Mouse (Mus musculus): ENCODE data around the gene Pafah1b1.

Gene Pafah1b1

DNA sequence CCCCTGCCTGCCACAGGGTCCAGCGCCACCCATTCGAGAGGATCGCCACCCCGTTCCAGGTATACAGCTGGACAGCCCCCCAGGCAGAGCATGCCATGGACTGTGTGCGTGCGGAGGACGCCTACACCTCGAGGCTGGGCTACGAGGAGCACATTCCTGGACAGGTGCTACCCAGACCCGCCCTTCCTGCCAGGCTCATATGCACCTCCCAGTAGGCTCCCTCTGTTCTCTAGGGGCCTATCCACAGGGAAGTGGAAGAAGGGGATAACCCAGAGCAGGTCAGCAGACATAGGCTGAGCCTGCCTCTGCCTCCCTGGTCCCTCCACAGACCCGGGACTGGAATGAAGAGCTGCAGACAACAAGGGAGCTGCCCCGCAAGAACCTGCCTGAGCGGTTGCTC lies 64.1 kb downstream of the Pafah1b1 start:
- no peak for DNase-seq

DNA sequence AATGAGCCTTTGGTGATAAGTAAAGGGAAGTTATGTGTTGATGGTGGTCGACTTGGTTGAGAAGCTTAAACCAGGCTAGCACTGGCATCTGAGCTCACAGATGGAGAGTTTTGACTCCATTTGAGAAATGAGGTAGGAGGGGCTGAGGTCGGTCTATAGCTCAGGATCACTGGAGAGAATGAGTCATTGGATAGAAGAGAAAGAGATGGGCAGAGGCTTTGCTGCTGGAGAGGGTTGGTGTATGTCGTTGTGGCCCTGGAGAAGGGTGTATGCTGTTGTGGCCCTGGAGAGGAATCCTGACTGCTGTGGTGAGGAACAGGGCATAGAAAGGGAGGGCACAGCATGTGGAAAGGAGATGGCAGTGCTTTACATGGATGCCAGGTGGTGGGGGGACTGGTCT lies 68.5 kb downstream of the Pafah1b1 start:
- DNase-seq: no peak

DNA sequence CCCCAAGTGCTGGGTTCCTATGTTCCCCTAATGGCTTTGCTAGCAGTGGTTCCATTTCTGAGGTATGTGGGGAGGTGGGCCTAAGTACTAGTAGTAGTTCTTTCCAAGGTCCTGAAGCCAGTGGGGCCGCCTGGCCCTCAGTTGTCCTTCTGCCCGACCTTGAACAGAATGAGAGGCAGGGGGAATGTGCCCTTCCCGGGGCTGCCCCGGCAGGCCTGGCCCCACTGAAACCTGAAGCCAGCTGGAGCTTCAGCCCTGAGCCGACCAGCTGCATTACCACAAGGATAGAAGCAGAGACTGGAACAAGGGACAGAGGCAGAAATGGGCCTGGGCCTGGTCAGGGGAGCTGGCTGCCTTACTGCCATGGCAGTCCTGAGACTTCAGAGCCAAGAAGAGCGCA lies 71.1 kb downstream of the Pafah1b1 start:
- DNase-seq: peak; percentile 39

DNA sequence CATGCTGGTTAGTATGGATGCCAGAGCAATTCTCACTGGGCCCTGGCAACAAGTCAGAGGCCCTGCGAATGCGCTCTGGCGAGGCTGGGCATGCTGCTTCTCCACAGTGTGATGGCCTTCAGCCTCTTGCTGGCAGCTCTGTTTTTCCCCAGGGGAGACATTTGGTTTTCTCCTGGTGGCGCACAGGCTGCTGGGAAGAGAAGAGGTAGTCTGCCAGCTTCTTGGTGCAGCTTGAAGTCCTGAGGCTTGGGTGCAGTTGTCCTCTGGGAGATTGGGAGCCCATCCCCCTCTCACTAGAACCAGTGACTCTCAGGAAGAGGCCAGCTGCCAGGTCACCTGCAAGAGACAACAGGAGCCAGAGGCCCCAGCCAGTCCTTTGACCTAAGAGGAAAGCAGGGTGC lies 71.7 kb downstream of the Pafah1b1 start:
- DNase-seq: peak; percentile 83

DNA sequence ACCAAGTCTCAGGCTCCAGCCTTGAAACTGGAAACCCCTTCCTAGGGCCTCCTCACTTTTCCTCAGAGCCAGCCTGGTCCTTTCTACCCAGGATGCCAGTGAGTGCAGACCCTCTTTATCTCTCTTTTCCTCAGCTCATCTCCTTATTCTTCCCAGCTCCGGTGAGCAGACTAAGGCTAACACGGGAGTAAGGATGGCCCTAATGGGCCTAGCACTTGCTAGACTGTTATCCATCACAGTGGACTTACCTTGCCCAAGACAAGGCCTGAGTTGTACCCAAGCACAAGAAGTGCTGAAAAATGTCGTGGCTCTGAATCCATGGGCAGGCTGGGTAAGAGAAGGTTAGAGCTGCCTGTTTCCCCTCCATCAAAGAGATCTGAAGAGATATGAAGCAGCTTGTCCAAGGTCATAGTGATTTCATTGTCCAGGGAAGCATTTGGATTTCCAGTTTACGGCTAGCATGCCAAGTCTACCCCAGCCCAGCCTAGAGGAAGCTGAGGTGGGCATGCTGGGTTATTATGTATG lies 73.8 kb downstream of the Pafah1b1 start:
- no peak for DNase-seq

DNA sequence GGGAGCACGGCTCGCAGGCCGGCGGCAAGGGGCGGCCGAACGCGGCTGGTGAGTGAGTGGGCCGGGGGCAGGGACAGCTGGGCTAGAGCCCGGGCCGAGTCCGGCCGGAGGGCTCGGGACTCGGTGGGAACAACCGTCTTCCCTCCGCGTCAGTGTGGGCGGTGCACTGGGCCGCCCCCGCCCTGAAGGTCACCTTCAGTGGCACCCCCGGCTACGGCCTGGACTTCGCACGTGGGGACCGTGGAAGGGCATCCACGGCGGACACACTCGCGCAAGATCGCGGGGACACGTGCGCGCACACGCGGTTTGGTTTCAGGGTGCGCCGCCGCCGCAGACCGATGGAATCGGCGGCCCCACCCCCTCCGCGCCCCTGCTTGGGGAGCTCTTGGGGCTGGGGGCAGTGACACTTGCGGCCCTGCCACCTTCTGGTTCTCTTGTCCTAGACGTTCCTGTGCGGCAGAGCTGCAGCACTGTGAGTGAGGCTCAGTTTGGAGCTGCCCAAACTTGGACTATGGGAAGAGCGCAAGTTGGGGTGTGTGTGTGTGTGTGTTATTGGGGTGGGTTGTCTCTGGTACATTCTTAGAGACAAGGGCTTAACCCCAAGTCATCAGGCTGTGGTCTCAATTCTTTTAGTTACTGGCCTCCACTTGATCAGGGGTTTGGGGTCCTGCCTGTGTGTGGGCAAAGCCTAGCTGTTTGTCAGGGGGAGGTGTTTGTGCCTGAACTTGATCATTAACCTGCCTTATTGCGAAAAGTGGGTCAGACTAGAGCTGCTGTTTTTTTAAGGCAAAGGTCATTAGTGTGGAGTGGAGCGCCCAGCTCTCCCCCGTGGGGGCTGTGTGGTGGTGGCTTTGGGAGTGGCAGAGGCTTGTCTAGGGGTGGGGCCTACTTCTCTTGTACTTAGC lies 74.6 kb downstream of the Pafah1b1 start:
- DNase-seq: peak; percentile 93

DNA sequence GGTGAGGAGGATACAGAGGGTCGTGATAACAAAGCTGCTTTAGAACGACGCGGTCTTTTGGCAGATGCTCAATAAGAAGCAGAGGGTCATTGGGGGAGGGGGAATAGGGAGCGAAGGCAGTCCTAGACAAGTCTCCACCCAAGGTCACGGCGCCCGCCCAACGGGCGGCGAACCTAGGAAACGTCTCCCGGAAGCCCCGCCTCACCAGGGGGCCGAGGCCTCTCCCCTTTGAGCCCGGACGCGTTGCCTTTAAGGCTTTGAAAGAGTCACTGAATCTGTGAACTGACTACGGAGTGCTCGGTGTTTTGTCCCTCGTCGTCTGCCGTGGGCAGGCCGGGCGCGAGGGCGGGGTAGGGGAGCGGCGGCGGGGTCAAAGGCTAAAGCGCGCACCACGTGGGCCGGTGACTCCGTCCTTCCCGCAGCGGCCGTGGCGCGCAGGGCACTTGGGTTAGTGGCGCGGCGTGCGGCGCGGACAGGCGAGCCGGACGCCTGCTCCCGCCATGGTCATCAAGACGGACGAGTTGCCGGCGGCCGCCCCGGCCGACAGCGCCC lies 75.3 kb downstream of the Pafah1b1 start, which contains the start of gene Cluh:
Cluh (plus strand) TSS at position 401 of the 552 bp plus-strand sequence.
- DNase-seq: peak; percentile 99

DNA sequence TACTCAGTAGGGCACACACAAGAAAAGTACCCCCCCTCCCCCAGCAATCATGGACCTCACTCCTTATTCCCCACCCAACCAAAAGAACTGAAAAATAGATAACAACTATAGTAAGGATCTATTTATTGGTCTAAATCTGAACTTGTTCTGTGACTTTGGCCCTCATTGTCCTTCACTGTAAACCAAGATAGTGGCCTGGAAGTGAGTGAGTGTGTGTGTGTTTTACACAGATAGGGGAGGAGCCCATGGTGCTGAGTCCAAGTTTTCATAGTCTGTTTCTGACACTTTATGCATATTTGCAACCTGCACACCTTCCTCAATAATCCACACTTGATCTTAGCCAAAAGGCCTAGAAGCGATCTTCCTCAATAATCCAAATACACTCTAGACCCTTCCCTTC lies 75.8 kb downstream of the Pafah1b1 start:
- DNase-seq: no peak

DNA sequence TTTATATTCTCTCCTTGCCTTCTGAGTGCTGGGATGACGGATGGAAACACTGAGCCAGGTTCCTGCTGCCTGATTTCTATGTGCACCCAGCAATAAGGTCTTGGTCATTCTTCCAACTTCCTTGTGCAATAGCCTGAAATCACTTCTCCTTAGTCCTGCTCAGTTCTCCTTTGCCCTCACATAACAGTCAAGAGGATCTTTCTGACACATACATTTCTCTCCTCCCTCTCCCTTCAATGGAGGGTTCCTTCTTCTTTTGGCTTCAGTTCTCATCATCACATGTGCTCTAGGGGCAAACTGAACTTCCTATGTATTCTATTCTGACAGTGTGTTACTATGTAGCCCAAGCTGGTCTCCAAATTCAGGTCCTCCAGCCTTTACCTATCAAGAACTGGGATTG lies 76.5 kb downstream of the Pafah1b1 start:
- DNase-seq: no peak

DNA sequence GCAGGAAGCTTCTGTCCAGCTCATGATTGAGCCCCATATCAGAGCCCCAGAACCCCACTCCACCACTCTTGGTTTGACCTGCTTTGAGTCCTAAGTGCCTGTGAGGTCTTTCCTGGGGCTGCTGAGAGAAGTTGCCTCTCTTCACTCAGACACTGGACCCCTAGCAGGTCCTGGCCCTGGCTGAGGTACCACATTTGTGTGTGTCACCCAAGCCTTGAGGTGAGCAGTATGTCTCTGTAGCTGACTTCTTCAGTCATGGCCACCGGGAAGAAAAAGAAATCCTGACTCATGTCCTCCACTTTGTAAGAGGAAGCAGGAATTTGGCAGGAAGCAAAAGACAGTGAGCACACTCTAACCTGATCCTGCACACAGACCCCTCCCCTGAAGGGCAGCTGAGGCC lies 84.8 kb downstream of the Pafah1b1 start:
- no peak for DNase-seq

DNA sequence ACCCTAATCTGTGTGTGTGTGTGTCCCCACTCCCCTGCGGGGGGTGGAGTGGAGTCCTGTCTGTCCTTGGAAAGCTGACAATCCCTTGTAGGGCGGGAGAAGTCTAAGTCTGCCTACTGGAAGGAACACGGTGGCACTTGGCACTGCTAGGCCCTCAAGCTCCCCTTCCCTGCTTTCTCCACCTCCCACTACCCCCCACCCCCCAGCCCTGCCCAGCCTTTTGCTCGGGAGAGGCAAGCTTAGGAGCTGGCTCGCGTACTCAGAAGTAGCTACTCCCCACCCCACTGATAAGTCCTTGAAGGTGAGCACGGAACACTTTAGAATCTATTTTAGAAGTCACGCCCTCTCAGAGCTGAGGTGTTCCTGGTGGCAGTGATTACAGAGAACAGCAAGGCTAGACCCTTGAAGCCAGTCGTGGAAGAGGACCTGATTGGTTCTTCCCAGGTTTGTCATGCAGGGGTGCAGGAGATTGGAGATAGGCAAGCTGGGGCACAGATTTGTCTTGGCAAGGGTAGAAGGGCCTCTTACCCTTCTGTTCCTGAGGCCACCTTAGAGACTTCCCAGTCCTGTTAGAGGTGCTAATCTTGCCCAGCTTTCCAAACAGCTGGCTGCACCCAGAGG lies 85.6 kb downstream of the Pafah1b1 start:
- DNase-seq: peak; percentile 23

DNA sequence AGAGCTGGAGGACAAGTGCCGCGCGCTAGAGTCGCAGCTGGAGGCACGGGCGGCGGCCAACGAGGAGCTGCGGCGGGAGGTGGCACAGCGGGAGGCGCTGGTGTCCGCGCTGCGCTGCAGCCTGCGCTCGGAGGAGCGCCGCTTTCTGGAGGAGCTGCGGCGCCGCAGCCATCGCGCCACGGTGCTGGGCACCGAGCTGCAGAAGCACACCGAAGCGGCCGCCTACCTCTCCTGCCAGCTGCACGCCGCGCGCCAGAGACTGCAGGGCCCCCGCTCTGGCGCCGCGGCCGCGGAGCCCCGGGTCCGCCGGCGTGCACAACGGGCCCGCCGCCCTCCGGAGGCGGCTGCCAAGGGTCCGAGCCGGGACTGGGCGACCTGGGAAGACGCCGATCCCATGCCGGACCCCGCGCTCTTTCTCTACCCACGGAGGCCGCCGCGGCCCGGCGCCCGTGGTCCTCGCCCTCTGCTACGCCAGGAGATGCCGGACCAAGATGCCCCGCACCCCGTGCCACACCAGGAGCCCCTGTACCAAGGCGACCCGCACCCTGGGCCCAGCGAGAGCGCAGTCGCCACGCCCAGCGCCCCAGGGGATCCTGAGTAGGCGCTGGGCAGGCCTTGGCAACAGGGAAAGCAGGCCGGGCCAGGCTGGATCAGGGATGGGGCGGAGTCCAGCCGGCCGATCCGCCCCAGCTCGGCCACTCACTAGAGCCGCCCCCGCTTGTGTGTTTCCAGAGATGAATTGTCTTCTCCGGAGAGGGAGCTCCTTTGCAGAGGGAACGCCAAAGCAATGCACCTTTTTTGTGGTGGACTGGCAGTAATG lies 86.3 kb downstream of the Pafah1b1 start:
- DNase-seq: peak; percentile 89

DNA sequence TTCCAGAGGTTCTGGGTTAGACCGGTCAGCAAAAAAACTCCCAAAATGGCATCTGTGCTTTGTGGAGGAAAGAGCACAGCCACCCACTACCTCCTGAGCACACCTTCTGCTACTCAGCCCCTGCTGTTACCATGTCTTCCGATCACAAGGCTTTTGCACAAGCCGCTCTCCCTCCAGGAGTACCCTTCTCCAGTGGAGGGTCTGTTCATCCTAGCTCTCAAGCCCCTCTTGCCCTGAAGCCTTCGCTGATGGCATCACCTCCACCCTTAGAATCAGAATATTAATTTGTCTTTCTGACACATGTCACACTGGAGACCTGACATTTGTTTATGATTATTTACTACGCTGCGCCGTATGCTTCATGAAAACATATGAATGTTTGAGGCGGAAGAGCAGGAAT lies 87.0 kb downstream of the Pafah1b1 start:
- no peak for DNase-seq

DNA sequence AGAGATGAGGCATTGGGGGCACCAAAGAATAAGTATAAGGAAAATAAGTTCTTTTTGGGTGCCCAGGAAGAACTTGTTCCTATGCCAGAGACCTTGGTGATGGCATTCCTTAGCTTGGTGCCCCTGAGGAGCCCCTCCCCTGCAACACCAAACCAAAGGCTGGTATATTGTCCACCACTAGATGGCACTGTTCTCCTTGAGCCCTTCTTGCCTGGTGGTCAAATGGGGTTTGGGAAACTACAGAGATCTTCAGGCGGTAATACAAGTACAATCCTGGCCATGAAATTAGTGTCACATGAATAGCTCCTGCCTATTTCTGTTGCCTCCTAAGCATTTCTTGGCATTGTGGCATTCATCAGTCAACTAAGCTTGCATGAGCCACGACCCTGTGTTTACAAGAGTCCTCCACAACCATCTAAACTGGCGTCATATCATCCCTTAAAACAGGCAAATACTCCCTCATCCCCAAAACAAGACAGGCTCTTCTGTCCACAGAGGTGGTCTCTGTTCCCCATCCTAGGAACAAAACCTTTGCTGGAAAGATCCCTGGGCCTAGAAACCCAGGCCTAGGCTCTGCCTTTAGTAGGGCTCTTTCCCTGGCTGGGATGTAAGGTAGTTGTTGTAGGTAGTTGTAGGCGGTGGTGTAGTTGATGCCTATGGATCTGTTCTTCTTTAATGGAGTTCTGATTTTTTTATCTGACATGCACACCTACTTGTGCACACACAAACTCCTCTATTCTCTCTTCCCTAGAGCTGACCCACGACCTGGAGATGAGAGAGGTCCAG lies 89.8 kb downstream of the Pafah1b1 start:
- peak; percentile 79 for DNase-seq

DNA sequence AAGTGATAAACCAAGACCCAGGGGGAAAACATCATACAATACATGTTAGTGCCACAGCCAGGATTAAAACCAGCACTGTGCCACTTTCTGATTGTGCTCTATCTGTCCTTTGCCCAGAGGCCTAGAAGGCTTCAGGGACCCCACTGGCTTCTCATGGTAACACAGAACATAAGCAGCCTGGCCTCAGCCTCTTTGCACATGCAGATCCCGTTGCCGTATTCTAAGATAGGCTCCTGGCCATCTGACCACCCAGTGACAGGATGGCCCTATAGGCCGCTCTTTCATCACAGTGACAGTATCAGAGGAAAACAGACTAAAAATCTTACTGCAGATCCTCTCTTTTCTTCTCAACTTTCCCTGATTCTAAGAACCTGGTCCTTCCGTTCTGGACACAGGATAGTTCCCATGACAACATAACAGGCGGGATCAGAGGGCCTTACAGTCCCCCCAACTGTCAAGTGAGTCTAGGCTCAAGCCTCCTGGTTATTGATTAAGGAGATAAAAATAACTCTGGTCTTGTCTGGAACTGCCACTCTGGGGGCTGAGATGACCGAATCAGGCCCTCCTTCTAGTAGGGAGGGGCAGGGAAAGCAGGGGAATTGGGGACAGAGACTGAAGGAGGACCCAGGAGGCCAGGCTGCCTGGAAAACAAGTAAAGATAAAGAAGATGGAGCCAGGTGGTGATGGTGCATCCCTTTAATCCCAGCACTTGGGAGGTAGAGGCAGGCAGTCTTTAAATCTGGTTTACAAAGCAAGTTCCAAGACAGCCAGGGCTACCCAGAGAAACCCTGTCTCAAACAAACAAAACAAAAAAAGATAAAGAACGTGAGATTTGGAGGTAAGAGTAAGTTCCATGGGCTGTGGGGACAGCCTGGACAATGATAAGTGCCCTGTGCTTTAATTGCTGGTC lies 92.3 kb downstream of the Pafah1b1 start:
- no peak for DNase-seq

DNA sequence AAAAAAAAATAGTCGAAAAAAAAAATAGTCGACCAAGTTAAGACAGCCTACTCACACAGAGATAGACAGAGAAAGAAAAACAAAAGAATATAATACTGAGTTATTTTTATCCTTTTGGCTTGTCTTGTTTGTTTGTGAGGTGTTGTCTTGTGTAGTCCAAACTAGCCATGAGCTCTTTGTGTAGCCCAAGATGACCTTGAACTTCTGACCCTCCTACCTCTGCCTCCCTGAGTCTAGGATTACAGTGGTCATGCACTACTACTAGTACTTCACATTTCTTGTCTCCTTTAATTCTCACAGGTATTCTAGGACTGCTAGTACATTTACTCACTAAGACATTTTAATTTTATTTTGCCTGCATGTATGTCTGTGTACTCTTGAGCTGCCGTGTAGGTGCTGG lies 97.0 kb downstream of the Pafah1b1 start:
- no peak for DNase-seq

DNA sequence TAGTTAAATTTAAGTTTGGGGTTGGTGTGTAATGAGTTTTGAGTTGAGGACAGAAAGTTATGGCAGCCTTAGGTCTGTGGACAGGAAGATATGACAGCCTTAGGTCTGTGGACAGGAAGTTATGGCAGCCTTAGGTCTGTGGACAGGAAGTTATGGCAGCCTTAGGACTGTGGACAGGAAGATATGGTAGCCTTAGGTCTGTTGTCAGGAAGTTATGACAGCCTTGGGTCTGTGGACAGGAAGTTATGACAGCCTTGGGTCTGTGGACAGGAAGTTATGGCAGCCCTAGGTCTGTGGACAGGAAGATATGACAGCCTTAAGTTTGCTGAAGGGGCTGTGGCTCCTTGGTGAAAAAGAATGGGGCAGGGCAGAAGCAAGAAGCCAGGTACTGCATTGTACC lies 99.1 kb downstream of the Pafah1b1 start:
- DNase-seq: no peak
